Mouse (Mus musculus): ENCODE measurements around the gene Harbi1.

Harbi1 gene

GRCm38 (mm10) chr2:91710272-91711234 is at the start of gene Harbi1, which contains the start of gene Atg13:
Harbi1 (plus strand) TSS chr2:91710852.
Atg13 (minus strand) TSS chr2:91710576.
- DNase-seq (ENCODE audit: low spot score), result peak; percentile 83

DNA sequence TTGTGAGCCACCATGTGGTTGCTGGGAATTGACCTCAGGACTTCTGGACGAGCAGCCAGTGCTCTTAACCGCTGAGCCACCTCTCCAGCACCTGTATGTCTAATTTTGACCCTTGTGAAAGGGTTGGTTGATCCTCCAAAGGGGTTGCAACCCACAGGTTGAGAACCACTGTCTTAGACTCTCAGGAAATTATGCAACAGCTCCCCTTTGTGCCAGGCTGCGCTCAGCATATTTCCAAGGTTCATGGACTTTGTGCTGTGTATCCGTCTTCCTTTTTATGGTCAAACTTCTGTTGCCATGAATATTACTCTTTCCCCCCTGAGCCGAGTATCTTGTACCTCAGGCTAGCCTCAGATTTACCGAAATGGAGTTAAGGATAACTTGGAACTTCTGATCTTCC is 49.7 kb upstream of the Harbi1 start:
- no peak for DNase-seq (ENCODE audit: low spot score)

- no peak for DNase-seq (ENCODE audit: low spot score)
Observed at GRCm38 (mm10) chr2:91664780-91665179, 45.9 kb upstream of the Harbi1 start.

DNA sequence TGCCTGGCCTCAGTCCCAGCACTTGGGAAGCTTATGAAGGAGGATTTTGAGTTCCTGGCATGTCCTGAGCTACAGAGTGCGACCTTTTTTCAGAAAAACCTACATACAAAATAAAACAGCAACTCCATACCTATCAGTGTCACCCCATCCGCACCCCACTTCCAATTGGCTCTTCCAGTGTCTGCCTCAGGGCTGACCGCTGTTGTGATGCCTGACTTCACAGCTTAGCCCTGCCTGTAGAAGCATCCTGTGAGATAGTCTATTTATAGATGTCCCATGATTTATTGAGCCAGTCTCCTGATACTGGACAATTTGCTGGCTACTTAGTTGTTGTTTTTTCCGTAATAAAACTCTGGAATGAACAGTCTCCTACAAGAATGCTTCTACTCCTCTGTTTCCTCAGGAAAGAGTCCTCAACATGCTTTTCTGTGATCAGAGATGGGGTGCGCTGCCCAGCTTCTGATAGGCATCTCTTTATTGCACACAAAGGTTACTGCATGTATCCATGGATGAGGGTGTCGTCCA is 44.2 kb upstream of the Harbi1 start:
- DNase-seq (ENCODE audit: low spot score), result no peak

- DNase-seq (ENCODE audit: low spot score), result no peak
Observed at GRCm38 (mm10) chr2:91667747-91668146, 42.9 kb upstream of the Harbi1 start.

DNA sequence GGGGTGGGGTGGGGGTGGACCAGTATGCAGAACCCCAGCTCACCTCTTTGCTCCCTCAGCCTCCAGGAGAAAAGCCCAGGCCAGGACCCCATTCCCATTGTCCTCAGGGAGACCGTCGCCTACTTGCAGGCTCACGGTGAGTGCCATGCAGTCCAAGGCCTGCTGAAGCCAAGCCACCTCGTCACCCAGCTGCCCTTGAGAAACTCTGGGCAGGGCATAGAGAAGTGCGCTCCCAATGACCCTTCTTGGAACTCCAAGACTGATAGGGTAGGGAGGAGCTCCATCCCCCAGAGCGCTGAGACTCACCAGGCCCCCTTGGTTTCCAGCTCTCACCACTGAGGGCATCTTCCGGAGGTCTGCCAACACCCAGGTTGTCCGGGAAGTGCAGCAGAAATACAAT is 41.3 kb upstream of the Harbi1 start:
- no peak for DNase-seq (ENCODE audit: low spot score)

GRCm38 (mm10) chr2:91670038-91670437 is 40.6 kb upstream of the Harbi1 start:
- no peak for DNase-seq (ENCODE audit: low spot score)

- DNase-seq (ENCODE audit: low spot score), result no peak
Observed at GRCm38 (mm10) chr2:91673587-91673986, 37.1 kb upstream of the Harbi1 start.

DNA sequence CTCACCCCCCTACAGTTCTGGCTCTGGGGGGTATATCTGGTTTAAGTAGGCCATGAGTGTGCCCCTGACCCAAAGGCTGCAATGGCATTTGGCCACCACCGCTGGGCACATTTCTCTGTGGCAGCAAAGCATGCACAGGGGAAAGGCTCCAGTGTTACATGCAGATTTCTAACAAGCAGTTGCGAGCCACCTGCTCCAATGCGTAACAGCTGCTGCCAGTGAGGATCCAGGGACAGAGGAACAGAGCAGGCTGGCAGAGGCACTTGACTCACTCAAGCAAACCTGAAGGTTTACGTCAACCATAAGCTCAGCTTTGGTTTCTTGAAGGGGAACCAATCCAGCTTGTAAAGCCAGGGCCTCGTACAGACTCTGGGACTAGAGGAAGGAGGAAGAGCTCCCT is 35.8 kb upstream of the Harbi1 start:
- DNase-seq (ENCODE audit: low spot score), result no peak

GRCm38 (mm10) chr2:91676420-91676819 is 34.2 kb upstream of the Harbi1 start:
- no peak for DNase-seq (ENCODE audit: low spot score)

GRCm38 (mm10) chr2:91676961-91677360 is 33.7 kb upstream of the Harbi1 start:
- no peak for DNase-seq (ENCODE audit: low spot score)

GRCm38 (mm10) chr2:91682850-91683249 is 27.8 kb upstream of the Harbi1 start:
- peak; percentile 52 for DNase-seq (ENCODE audit: low spot score)

DNA sequence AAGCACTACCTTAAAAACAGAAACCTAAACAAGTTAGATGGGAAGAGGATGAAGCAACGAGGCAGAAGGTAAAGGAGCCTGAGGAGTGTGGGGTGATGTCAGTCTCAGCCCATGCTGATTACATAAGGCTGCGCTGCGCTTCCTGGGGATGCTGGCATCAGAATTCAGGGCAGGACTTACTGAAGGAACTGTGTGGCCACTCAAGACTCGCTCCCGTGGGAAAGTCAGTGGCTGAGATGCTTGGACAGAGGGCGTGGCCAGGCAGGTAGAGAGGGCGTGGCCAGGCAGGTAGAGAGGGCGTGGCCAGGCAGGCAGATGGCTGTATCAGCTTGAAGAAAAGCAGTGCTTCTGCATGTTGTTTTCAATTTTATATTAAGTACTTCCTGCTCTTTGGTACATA is 26.7 kb upstream of the Harbi1 start:
- no peak for DNase-seq (ENCODE audit: low spot score)

DNA sequence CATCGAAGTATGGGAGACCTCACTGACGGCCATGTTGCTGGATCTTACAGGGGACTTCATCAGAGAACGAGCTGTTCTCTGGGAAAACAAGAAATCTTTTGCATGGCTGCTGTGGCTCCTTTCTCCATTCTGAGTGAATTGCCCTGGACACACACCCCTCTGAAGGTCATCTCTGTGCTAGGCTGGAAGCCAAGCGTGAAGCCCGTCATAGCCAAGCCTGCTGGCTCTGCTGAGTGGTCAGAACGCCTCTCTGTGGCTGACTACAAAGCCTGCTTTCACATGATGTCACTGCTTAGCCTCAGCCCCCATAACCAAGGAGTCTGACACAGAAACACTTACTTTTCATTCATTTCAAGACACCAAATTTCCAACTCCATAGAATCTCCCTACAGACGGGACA is 21.2 kb upstream of the Harbi1 start:
- no peak for DNase-seq (ENCODE audit: low spot score)

DNA sequence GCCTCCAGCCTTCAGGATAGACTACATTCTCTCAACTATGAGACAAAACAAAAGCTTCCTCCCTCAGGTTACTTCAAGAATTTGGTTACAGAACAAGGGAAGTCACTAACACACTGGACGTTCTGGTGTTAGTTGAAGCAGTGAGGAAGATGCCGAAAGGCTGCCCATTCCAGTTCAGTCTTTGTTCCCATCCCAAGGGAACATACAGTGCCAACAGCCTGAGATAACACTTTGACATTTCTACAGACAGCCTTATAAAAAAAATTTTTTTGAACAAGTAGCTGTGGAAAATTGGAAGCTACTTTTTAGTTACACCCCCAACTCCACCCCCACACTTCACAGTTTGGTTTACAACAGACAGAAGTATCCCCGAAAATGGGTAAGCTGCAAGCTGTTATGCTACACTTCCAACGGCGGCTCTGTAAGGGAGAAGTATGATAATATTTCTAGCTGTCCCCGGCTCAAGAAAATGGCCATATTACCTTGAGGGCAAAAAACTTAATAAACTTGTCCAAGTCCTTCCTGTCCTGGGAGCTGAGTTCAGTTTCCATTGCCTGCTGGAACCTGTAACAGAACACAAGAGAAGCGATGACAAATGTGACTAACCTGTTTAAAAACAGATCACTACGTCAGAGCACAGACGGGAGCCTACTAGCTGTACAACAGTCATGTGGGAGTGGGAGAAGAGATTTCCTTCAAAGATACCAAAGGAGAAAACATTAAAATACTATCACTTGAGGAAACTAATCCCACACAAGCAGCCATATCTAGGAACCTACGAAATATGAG is 15.0 kb upstream of the Harbi1 start:
- DNase-seq (ENCODE audit: low spot score), result no peak

- DNase-seq (ENCODE audit: low spot score), result no peak
Observed at GRCm38 (mm10) chr2:91696225-91696590, 14.4 kb upstream of the Harbi1 start.

DNA sequence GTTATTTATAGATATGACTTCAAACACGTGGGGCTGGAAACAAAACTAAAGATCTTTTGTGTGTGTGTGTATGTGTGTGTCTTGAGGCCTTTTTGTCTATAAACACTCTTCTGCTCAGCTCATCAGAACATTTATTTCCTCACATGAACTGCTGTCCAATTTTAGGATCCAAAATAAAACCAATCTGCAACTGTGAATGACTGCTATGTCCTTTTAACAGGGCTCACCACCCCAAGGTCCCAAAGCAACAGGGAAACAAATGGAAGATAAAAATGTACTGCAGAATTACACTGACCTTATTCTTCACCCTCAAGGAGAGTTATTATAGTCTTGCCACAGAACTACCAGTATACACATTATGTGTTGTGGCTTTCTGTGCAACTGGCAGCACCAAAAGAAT is 11.4 kb upstream of the Harbi1 start:
- DNase-seq (ENCODE audit: low spot score), result no peak

GRCm38 (mm10) chr2:91701366-91701765 is 9.3 kb upstream of the Harbi1 start:
- no peak for DNase-seq (ENCODE audit: low spot score)

DNA sequence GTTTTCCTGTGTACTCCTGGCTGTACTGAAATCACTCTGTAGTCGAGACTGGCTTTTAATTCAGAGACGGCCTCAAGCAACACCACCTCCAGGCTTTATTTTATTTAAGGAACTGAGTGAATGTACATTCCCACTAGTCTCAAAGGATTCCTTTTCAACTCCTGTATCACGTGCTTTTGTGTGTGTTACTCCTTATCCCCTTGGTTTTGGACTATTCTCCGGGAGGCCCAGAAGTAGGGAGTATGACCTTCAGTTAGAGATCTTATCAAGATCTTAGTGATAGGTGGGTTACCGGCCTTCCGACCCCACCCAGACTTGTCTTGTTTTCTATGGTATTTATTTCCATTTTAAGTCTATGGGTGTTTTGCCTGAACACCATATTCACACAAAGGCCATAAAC is 4.9 kb upstream of the Harbi1 start:
- DNase-seq (ENCODE audit: low spot score), result no peak

- no peak for DNase-seq (ENCODE audit: low spot score)
Observed at GRCm38 (mm10) chr2:91706456-91706855, 4.2 kb upstream of the Harbi1 start.

GRCm38 (mm10) chr2:91708361-91708760 is 2.3 kb upstream of the Harbi1 start:
- no peak for DNase-seq (ENCODE audit: low spot score)

DNA sequence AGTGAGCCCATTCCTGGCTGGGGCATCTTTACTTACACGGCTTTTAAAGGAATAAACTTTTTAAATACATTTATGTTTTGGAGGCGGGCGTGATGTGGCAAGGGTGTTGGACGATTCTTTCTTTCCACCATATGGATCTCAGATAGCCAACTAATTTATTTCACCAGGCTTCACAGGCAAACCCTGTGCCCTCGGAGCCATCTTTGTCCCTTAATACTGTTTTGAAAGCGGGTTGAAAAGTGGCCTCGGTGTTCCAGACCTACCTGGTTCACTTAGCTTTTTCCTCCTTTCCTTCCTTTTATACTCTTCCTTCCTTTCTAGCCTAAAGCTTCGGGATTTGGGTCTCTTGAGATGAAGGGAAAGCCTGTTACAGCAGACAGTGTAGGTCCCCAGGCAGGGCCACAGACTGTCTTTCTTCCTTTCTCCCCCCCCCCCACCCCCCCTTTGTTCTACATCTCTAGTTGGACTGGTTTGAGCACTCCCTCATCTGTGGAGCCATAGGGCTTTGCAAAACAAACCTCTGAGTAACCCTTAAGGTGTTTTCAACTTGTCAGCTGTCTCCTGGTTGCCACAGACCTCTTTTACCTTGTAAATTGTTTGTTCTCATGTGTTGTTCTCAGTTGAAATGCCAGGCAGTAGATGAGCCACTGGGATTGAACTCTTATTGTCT is 739 bp downstream of the Harbi1 start:
- DNase-seq (ENCODE audit: low spot score), result no peak

Data from left cerebral cortex, adult 11 months (tissue).